Mouse (Mus musculus) liver, postnatal 0 days (tissue): ENCODE measurements at regions not wholly inside any gene's neighbourhood (a gene's known extent, or its start where the extent isn't known, plus 50 kb on each side); places are given as distances from the start of the nearest gene placed in this dataset.
A peak's percentile ranks its signal among the peaks of the same experiment; 100 is the strongest.

Source experiments
- ATAC-seq: fragments of 200-750 bp; cut with Nextera tagmentation; 2 replicates; pipeline ENCODE4 v1.8.0; 2017; ENCODE audit warnings: mild to moderate bottlenecking, moderate library complexity
- DNase-seq: peaks from one replicate; pipeline ENCODE4 v3.0.0-alpha.2; 2016
- H3K27ac ChIP-seq: fragments of 300-500 bp; sonication (generic); 2 replicates; pipeline ENCODE4 v1.5.1; 2014; ENCODE audit warnings: antibody characterized with exemption, moderate library complexity, mild to moderate bottlenecking, low read depth
- H3K27me3 ChIP-seq: fragments of 300-500 bp; sonication (generic); 2 replicates; pipeline ENCODE4 v1.6.1; 2014; ENCODE audit warnings: low read length, control low read depth, mixed read lengths; ENCODE audit not compliant: insufficient read depth
- H3K36me3 ChIP-seq: fragments of 300-500 bp; sonication (generic); replicated peaks from 2 replicates; pipeline ENCODE4 v1.6.1; 2014; ENCODE audit warnings: mild to moderate bottlenecking, control low read depth, low read length, moderate library complexity, mixed read lengths; ENCODE audit not compliant: insufficient read depth
- H3K4me1 ChIP-seq: fragments of 300-500 bp; sonication (generic); 2 replicates; pipeline ENCODE4 v1.6.1; 2014; ENCODE audit warnings: antibody characterized with exemption, mild to moderate bottlenecking, control low read depth; ENCODE audit not compliant: insufficient read depth
- H3K4me2 ChIP-seq: fragments of 300-500 bp; sonication (generic); 2 replicates; pipeline ENCODE4 v1.6.1; 2014; ENCODE audit warnings: low read depth, mild to moderate bottlenecking, low read length, moderate library complexity, mixed read lengths
- H3K4me3 ChIP-seq: fragments of 300-500 bp; sonication (generic); 2 replicates; pipeline ENCODE4 v1.5.1; 2014; ENCODE audit warnings: low read depth, low read length
- H3K9ac ChIP-seq: fragments of 300-500 bp; sonication (generic); replicated peaks from 2 replicates; pipeline ENCODE4 v1.6.1; 2014; ENCODE audit warnings: mild to moderate bottlenecking, moderate library complexity
- H3K9me3 ChIP-seq: fragments of 300-500 bp; sonication (generic); 2 replicates; pipeline ENCODE4 v1.6.1; 2016; ENCODE audit warnings: mild to moderate bottlenecking, control low read depth, low read length, mixed read lengths
- CTCF ChIP-seq: sonication (generic); IDR thresholded peaks from 2 replicates; pipeline ENCODE4 v1.5.1; 2016; ENCODE audit warnings: antibody characterized with exemption, low read depth
- EP300 ChIP-seq: IDR thresholded peaks from 2 replicates; pipeline ENCODE4 v1.6.1; 2016; ENCODE audit warnings: antibody characterized with exemption, low read depth, mild to moderate bottlenecking
- WGBS: fragments of 180-500 bp; shearing (Covaris S2); extraction: QIAGEN DNeasy Blood & Tissue Kit; methylation state at CpG from one replicate; pipeline ENCODE4 v1.1.7; 2014; ENCODE audit not compliant: insufficient replicate concordance; 5-methylcytosine and 5-hydroxymethylcytosine counted together

DNA sequence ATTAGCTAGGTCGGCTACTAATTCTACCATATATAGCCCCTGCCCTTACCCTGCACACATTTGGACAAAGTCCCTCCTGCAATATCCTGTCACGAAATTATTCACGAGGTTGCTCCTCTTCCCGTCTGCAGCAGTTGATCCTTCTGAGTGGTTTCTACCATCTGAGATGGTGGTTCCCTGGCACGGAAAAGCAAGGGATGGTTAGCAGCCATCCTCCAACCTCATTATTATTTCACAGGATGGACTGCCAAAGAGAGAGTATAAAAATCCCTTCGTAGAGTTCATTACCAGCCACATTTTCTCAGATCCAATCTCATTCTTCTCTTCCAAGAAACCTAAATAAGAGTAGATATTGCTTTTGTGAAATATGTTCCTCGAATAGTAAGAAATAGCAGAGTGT lies 272.2 kb downstream of the Spry2 start:
- peaks cover 2% of the 10 kb centered on the region; the same call in 1 of the 2 replicates for H3K4me1 ChIP-seq
- no peaks in the 10 kb centered on the region for H3K36me3 ChIP-seq
- H3K9me3 ChIP-seq: no peaks in the 10 kb centered on the region
- H3K27me3 ChIP-seq: no peaks in the 10 kb centered on the region
- H3K4me3 ChIP-seq: no peak overlapping the region
- 74% methylated on average over 7 of the region's 7 CpGs for WGBS
- TF ChIP-seq CTCF (no peak), EP300 (no peak)
- H3K27ac ChIP-seq: no peak overlapping the region
- H3K9ac ChIP-seq: no peak overlapping the region
- DNase-seq (no peak), ATAC-seq (no peak)
- no peak overlapping the region for H3K4me2 ChIP-seq

DNA sequence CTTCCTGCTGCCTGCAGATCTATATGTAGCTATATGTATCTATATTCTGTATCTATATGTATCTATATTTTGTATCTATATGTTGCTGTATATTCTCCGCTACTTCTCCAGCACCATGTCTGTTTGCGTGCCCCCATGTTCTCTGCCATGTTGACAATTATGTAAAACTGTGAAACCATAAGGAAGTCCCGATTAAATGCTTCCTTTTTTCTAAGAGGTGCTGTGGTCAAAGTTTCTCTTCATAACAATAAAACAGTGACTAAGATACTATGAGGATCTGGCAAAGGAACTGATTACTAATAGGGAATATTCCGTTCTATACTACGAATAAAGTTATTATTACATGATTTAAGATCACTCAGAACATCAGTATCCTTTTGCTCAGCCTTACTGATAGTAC lies 274.5 kb downstream of the Spry2 start:
- WGBS: 70% methylated on average over 5 of the region's 5 CpGs
- Histone ChIP-seq H3K4me3 (no peak overlapping the region), H3K27me3 (no peaks in the 10 kb centered on the region), H3K9me3 (no peaks in the 10 kb centered on the region), H3K36me3 (no peaks in the 10 kb centered on the region), H3K4me1 (peaks cover 3% of the 10 kb centered on the region; the same call in 1 of the 2 replicates), H3K27ac (no peak overlapping the region), H3K4me2 (no peak overlapping the region), H3K9ac (no peak overlapping the region)
- no peak for TF ChIP-seq CTCF
- no peak for TF ChIP-seq EP300
- no peak for DNase-seq
- no peak for ATAC-seq

DNA sequence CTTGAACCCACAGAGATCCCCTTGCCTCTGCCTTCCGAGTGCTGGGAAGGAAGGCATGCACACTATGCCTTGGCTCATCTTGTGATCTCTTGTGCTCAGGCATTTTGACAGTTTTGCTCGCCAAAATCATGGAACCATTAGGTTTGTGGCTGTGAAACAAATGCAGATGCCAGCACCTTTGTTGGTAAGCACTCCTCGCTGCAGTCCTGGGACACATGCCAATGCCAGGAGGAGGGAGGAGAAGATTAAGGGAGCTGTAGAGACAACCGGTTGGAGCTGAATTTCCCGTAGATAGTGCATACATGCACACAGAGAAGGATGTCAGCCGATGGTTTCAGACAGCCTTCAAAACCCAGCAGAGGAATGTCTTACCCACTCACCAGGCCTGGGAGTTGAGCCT lies 275.5 kb downstream of the Spry2 start:
- Histone ChIP-seq H3K4me2 (no peak overlapping the region), H3K9ac (no peak overlapping the region), H3K27me3 (no peaks in the 10 kb centered on the region), H3K4me3 (no peak overlapping the region), H3K27ac (no peak overlapping the region), H3K9me3 (no peaks in the 10 kb centered on the region), H3K4me1 (peaks cover 3% of the 10 kb centered on the region; the same call in 1 of the 2 replicates), H3K36me3 (no peaks in the 10 kb centered on the region)
- ATAC-seq: no peak
- 79% methylated on average over 6 of the region's 6 CpGs for WGBS
- TF ChIP-seq CTCF (no peak), EP300 (no peak)
- DNase-seq: no peak

DNA sequence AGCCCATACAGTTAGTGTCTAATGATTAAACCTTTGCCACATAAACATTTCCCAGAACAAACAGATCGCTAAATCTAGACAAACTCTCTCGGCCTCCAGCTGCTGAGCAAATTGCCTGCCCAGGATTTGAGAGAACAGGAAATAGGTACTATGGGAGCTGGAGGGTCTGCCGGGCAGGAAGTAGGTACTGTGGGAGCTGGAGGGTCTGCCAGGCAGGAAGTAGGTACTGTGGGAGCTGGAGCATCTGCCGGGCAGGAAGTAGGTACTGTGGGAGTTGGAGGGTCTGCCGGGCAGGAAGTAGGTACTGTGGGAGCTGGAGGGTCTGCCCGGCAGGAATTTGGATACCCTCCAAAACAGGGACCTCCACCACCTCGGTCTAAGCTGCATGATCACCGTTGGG lies 277.2 kb downstream of the Spry2 start:
- DNase-seq (no peak), ATAC-seq (peak; percentile 49; the same call in 1 of the 2 replicates)
- Histone ChIP-seq H3K27me3 (no peaks in the 10 kb centered on the region), H3K36me3 (no peaks in the 10 kb centered on the region), H3K27ac (no peak overlapping the region), H3K9ac (no peak overlapping the region), H3K9me3 (no peaks in the 10 kb centered on the region), H3K4me2 (0 out of 2 replicates have a peak overlapping the region, but pooled peaks have one; percentile 30), H3K4me1 (peaks cover 3% of the 10 kb centered on the region; the same call in 1 of the 2 replicates), H3K4me3 (no peak overlapping the region)
- TF ChIP-seq EP300 (no peak), CTCF (no peak)
- 43% methylated on average over 8 of the region's 8 CpGs for WGBS

DNA sequence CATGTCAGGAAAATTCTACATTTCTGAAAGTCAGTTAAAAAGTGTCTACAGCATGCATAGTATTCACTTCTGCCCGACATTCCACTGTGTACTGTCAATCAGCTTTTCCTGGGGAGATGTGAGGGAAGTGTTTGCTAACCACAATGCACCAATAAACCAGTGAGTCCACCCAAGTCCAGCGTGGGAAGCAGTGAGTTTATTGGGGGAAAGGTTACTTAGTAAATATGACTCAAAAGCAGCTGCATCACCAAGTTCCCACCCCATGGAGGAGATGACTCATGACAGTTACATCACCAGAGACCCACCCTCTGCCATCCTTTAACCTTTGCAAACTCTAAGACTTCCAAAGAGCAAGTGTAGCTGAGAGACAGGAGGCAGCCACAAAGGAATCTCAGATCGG lies 280.9 kb downstream of the Spry2 start:
- DNase-seq: no peak
- TF ChIP-seq CTCF: no peak
- no peak for TF ChIP-seq EP300
- peak; percentile 19; the same call in 1 of the 2 replicates for ATAC-seq
- H3K4me3 ChIP-seq: no peak overlapping the region
- no peaks in the 10 kb centered on the region for H3K27me3 ChIP-seq
- no peak overlapping the region for H3K9ac ChIP-seq
- H3K9me3 ChIP-seq: no peaks in the 10 kb centered on the region
- H3K4me2 ChIP-seq: no peak overlapping the region
- H3K4me1 ChIP-seq: peaks cover 3% of the 10 kb centered on the region; the same call in 1 of the 2 replicates
- no peaks in the 10 kb centered on the region for H3K36me3 ChIP-seq
- no peak overlapping the region for H3K27ac ChIP-seq
- WGBS: 40% methylated on average over 3 of the region's 3 CpGs

DNA sequence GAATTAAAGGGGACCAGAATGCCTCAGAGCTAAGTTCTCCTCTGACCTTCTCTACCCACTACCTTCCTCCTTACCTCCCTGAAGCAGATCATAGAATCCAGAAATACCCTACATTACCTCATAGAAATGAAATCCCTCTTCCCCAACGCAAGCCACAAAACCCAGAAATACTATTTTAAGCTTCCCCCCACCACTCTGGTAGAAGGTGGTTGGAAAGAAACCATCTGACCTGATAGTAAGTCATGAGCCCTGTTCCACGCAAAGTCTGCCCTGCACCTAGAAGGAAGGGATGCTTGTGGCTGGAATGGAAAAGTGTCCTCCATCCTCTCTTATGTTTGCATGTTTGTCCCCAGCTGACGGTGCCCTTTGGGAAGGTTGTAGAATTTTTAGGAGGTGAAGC lies 283.8 kb downstream of the Spry2 start:
- Histone ChIP-seq H3K27me3 (no peaks in the 10 kb centered on the region), H3K4me2 (no peak overlapping the region), H3K4me3 (no peak overlapping the region), H3K36me3 (no peaks in the 10 kb centered on the region), H3K4me1 (no peaks in the 10 kb centered on the region; the same call in 1 of the 2 replicates), H3K9ac (no peak overlapping the region), H3K27ac (no peak overlapping the region), H3K9me3 (no peaks in the 10 kb centered on the region)
- no peak for ATAC-seq
- TF ChIP-seq CTCF: no peak
- no peak for TF ChIP-seq EP300
- DNase-seq: no peak
- 48% methylated on average over 3 of the region's 3 CpGs for WGBS

DNA sequence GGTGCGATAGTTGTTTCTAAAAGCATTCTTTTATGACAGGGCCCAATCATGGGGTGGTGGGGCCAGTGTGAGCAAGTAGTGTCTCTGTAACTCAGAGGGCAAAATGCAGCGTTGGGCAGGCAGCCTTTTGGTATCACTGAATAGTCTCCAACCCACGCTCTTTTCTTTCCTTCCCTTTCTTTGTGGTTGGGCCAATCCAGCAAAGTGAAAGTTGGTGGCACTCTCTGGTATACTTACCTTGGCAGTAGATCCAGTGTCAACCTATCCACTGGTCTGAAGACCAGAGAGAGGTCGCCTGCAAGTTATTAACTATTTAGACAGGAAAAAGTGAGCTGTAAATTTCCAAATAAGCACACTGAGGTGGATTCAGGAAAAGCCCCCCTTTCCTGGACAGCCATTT lies 287.8 kb downstream of the Spry2 start:
- Histone ChIP-seq H3K9ac (no peak overlapping the region), H3K27ac (no peak overlapping the region), H3K36me3 (no peaks in the 10 kb centered on the region), H3K4me1 (no peaks in the 10 kb centered on the region; the same call in 1 of the 2 replicates), H3K4me3 (no peak overlapping the region), H3K4me2 (no peak overlapping the region), H3K9me3 (no peaks in the 10 kb centered on the region), H3K27me3 (no peaks in the 10 kb centered on the region)
- TF ChIP-seq EP300 (no peak), CTCF (no peak)
- 56% methylated on average over 4 of the region's 4 CpGs for WGBS
- no peak for ATAC-seq
- DNase-seq: no peak
